Mouse (Mus musculus) ES-E14 (cell line): ENCODE measurements around the gene Olfr148.

Experiments used
- HCFC1 ChIP-seq: IDR thresholded peaks from 2 replicates; pipeline ENCODE4 v1.6.1; 2012; ENCODE audit warnings: low read length, inconsistent platforms, borderline replicate concordance; ENCODE audit not compliant: insufficient read depth
- MAFK ChIP-seq: IDR thresholded peaks from 2 replicates; pipeline ENCODE4 v1.6.1; 2014; ENCODE audit warnings: mild to moderate bottlenecking, low read depth, low read length, inconsistent platforms; ENCODE audit not compliant: insufficient read depth

DNA sequence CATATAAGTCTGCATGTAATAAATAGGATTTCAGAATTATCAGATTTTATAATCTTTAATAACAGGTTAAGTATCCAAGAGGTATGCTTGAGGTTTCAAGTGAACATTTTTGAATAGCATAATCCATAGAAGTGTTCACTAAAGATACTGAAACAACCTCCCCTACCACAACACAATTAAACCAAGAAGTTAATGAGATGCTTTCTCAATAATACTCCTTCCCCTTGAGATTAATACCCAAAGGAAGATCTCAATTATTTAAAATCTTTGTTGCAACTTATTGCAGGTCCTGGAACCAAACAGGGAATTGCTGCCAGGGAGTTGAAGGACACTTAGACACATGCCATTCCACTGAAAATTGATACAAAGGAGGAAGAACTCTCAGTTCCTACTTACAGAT is 34.3 kb downstream of the Olfr148 start, which contains the start of gene Olfr961:
- no peak for TF ChIP-seq HCFC1
- TF ChIP-seq MAFK = no peak
